Mouse (Mus musculus) G1E (cell line): ENCODE measurements around the gene Ppp2r5d. TPM values are rescaled to one million over a fixed set of nuclear protein-coding genes. Genes with fewer than 3 reads are reported as not detected.

Experiments
- ATAC-seq: 2 replicates; pipeline ENCODE4 v1.8.0; 2016; ENCODE audit warnings: mild to moderate bottlenecking; ENCODE audit not compliant: insufficient number of reproducible peaks, poor library complexity, low FRiP score, severe bottlenecking; ENCODE audit errors: extremely low read depth
- DNase-seq: peaks from one replicate; pipeline ENCODE4 v3.0.0; 2012; ENCODE audit warnings: low spot score
- H3K27me3 ChIP-seq: 2 replicates; pipeline ENCODE4 v1.6.1; 2012; ENCODE audit warnings: mild to moderate bottlenecking, low read length, inconsistent platforms; ENCODE audit not compliant: insufficient read depth
- H3K36me3 ChIP-seq: replicated peaks from 2 replicates; pipeline ENCODE3; 2012; ENCODE audit warnings: mild to moderate bottlenecking, inconsistent platforms
- H3K4me1 ChIP-seq: 2 replicates; pipeline ENCODE4 v1.6.1; 2012; ENCODE audit warnings: low read depth, low read length, inconsistent platforms, mixed read lengths; ENCODE audit not compliant: insufficient read depth
- H3K4me3 ChIP-seq: 2 replicates; pipeline ENCODE4 v1.5.1; 2012; ENCODE audit warnings: low read depth, mild to moderate bottlenecking, inconsistent platforms, low read length, moderate library complexity, mixed read lengths
- H3K9me3 ChIP-seq: replicated peaks from 2 replicates; pipeline ENCODE4 v1.6.1; 2012; ENCODE audit warnings: inconsistent platforms
- CTCF ChIP-seq: IDR thresholded peaks from 2 replicates; pipeline ENCODE4 v1.5.1; 2012; ENCODE audit warnings: low read depth, low read length, inconsistent platforms, mixed read lengths
- GATA1 ChIP-seq: IDR thresholded peaks from 2 replicates; pipeline ENCODE4 v1.6.1; 2012; ENCODE audit warnings: borderline replicate concordance, low read length, inconsistent platforms, mixed read lengths
- GATA2 ChIP-seq: IDR thresholded peaks from 2 replicates; pipeline ENCODE4 v1.6.1; 2012; ENCODE audit warnings: low read depth, low read length, inconsistent platforms, borderline replicate concordance
- POLR2AphosphoS5 ChIP-seq: IDR thresholded peaks from 2 replicates; pipeline ENCODE4 v1.6.1; 2012; ENCODE audit warnings: low read depth, low read length, inconsistent platforms; ENCODE audit not compliant: insufficient replicate concordance
- TAL1 ChIP-seq: conservative IDR thresholded peaks from 2 replicates; pipeline ENCODE4 v1.6.1; 2012; ENCODE audit warnings: low read depth, low read length, inconsistent platforms, mixed read lengths
- polyA plus RNA-seq: library from polyadenylated mRNA; stranded (reverse); fragments of >175 nt; gene quantifications from 2 replicates; pipeline ENCODE4 v1.2.3, GENCODE M21; 2012
- total RNA-seq, 2 experiments: library from RNA; stranded (forward) in 1 of 2; stranded (reverse) in 1 of 2; fragments of 200-1000 nt in 1 of 2; fragments of >200 nt in 1 of 2; fragmentation: Nextera tagmentation in 1 of 2; gene quantifications; 2 replicates each; pipeline ENCODE4 v1.2.3; 2014 to 2017

Ppp2r5d gene
- total RNA-seq (2014; fragmentation: Nextera tagmentation) (55.2 and 56.6 TPM in 2 replicates), total RNA-seq (2017) (33.9 and 40.1 TPM in 2 replicates), polyA plus RNA-seq (78.5 and 83.4 TPM in 2 replicates)

DNA sequence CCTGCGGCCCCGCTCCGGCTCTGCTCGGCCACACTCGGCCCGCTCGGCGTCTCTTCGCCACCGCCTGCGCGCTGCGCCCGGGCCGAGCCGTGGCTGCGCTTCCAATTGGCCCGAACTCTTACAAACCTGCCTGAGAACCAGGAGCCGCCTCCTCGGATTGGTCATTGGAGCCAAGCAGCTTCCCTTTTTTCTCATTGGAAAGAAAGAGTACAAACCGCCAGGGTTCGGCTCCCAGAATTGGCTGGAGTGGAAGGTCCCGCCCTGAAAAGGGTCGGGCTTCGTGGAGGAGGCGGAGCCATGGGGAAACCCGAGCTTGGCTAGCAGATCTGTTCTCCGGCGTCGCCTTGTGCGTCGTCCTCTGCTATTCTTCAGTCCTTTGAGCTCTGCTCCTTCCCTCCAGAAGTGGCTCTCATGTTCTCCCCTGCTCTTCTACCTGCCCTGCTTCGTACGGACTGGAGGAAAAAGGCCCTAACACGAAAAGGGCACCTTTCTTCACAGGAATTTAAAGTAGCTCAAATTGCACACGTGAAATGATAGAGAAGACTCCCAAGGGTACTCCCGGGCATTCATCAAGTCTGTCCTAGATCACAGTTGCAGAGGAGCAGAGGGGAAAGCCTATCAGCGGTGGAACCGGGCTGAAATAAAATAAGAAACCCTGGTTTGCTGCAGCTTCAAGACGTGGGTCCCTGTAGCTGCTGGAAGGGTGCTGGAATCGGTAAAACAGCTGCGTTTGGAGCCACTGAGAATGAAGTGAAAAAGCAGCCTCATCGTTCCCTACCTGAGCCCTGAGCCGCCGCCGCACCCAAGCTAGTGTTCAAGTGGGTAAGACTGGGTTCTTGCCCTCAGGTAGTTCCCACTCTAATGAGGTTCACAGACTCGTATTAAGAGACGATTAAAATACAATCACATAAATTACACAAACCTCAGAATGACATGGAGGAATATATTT, at the start of gene Ppp2r5d:
TSS of gene Ppp2r5d (minus strand) at position 225 of the 949 bp plus-strand sequence.
- TF ChIP-seq TAL1, result no peak
- no peak for TF ChIP-seq GATA1
- TF ChIP-seq POLR2AphosphoS5, result no peak
- no peak for TF ChIP-seq CTCF
- TF ChIP-seq GATA2, result no peak
- DNase-seq, result peak; percentile 97
- ATAC-seq, result peak; percentile 98
- Histone ChIP-seq H3K36me3 (peaks cover 33% of the 10 kb centered on the region), H3K4me3 (peak within 1 kb of the TSS; percentile 88), H3K9me3 (0 out of 2 replicates have a peak, but pooled peaks cover 1% of the 10 kb centered on the region), H3K27me3 (peaks cover 2% of the 10 kb centered on the region; the same call in 1 of the 2 replicates), H3K4me1 (peaks cover 51% of the 10 kb centered on the region)

- Histone ChIP-seq H3K36me3 (peaks cover 29% of the 10 kb centered on the region), H3K9me3 (0 out of 2 replicates have a peak, but pooled peaks cover 3% of the 10 kb centered on the region)
- peak; percentile 98 for ATAC-seq
Measured at GRCm38 (mm10) chr17:46751794-46752556, 47.1 kb upstream of the Ppp2r5d start, which contains the start of gene Cnpy3. Gene Cnpy3 (minus strand): TSS chr17:46752214.

GRCm38 (mm10) chr17:46751056-46751793, 46.3 kb upstream of the Ppp2r5d start:
- Histone ChIP-seq H3K36me3 (peaks cover 37% of the 10 kb centered on the region), H3K4me1 (peaks cover 38% of the 10 kb centered on the region), H3K4me3 (peak overlapping the region; percentile 79), H3K27me3 (peaks cover 11% of the 10 kb centered on the region), H3K9me3 (0 out of 2 replicates have a peak, but pooled peaks cover 3% of the 10 kb centered on the region)
- ATAC-seq (peak; percentile 19; the same call in 1 of the 2 replicates), DNase-seq (peak; percentile 68)
- TF ChIP-seq GATA1 (no peak), TAL1 (no peak), POLR2AphosphoS5 (no peak), CTCF (no peak), GATA2 (no peak)

More at GRCm38 (mm10) chr17:46751794-46752556, 47.1 kb upstream of the Ppp2r5d start, which contains the start of gene Cnpy3:
- Histone ChIP-seq H3K4me3 (peak within 1 kb of the TSS; percentile 79), H3K27me3 (peaks cover 18% of the 10 kb centered on the region), H3K4me1 (peaks cover 36% of the 10 kb centered on the region)
- no peak for TF ChIP-seq TAL1
- no peak for TF ChIP-seq CTCF
- TF ChIP-seq GATA1, result no peak
- no peak for TF ChIP-seq GATA2
- TF ChIP-seq POLR2AphosphoS5, result no peak
- peak; percentile 97 for DNase-seq

- no peak for DNase-seq
- peaks cover 36% of the 10 kb centered on the region for H3K4me1 ChIP-seq
- TF ChIP-seq POLR2AphosphoS5 (no peak), TAL1 (no peak), CTCF (no peak), GATA2 (no peak), GATA1 (no peak)
- no peak for ATAC-seq
- H3K9me3 ChIP-seq, result 0 out of 2 replicates have a peak, but pooled peaks cover 3% of the 10 kb centered on the region
- peak overlapping the region; percentile 79 for H3K4me3 ChIP-seq
- peaks cover 5% of the 10 kb centered on the region for H3K27me3 ChIP-seq
- H3K36me3 ChIP-seq, result peaks cover 43% of the 10 kb centered on the region
Measured at GRCm38 (mm10) chr17:46750580-46750979, 45.7 kb upstream of the Ppp2r5d start.

GRCm38 (mm10) chr17:46749282-46749681, 44.4 kb upstream of the Ppp2r5d start:
- no peak for ATAC-seq
- no peak overlapping the region for H3K4me3 ChIP-seq
- H3K9me3 ChIP-seq, result no peaks in the 10 kb centered on the region
- H3K36me3 ChIP-seq, result peaks cover 55% of the 10 kb centered on the region
- peaks cover 38% of the 10 kb centered on the region for H3K4me1 ChIP-seq
- no peaks in the 10 kb centered on the region for H3K27me3 ChIP-seq
- TF ChIP-seq GATA1 (no peak), GATA2 (no peak), TAL1 (no peak), CTCF (no peak), POLR2AphosphoS5 (no peak)
- DNase-seq, result no peak
